Mouse (Mus musculus) layer of hippocampus, adult 2 months (tissue): ENCODE results near the gene Nedd9. TPM values are rescaled to one million over a fixed set of nuclear protein-coding genes. Genes with fewer than 3 reads are reported as not detected.

Experiments
- DNase-seq, 2 experiments: peaks; one replicate each; pipeline ENCODE4 v3.0.0; 2022; ENCODE audit warnings: low spot score in 2 of 2
- H3K27ac ChIP-seq: fragments of 200-600 bp; 2 replicates; pipeline ENCODE4 v1.8.1; 2022
- H3K4me3 ChIP-seq: fragments of 200-600 bp; 2 replicates; pipeline ENCODE4 v1.8.1; 2022; ENCODE audit warnings: mild to moderate bottlenecking
- CTCF ChIP-seq: fragments of 200-600 bp; conservative IDR thresholded peaks from 2 replicates; pipeline ENCODE4 v1.8.1; 2022; ENCODE audit warnings: antibody characterized with exemption, mild to moderate bottlenecking, moderate library complexity
- total RNA-seq, 2 experiments: library from RNA; stranded (reverse); gene quantifications; 2 replicates each; pipeline ENCODE4 v1.2.3; 2021

Gene Nedd9
- total RNA-seq, 2 experiments from 2014 or later = 12.4 to 14.1 TPM

- Histone ChIP-seq H3K27ac (no peak overlapping the region), H3K4me3 (no peak overlapping the region)
- DNase-seq = no peak
- no peak for TF ChIP-seq CTCF
Measured at GRCm38 (mm10) chr13:41331671-41332340, 155.4 kb downstream of the Nedd9 start.

- DNase-seq = no peak
- H3K27ac ChIP-seq = no peak overlapping the region
- H3K4me3 ChIP-seq = no peak overlapping the region
- no peak for TF ChIP-seq CTCF
Measured at GRCm38 (mm10) chr13:41330589-41331345, 156.4 kb downstream of the Nedd9 start.

GRCm38 (mm10) chr13:41330051-41330450, 157.1 kb downstream of the Nedd9 start:
- H3K4me3 ChIP-seq = no peak overlapping the region
- DNase-seq = no peak
- H3K27ac ChIP-seq = no peak overlapping the region
- TF ChIP-seq CTCF = no peak

DNA sequence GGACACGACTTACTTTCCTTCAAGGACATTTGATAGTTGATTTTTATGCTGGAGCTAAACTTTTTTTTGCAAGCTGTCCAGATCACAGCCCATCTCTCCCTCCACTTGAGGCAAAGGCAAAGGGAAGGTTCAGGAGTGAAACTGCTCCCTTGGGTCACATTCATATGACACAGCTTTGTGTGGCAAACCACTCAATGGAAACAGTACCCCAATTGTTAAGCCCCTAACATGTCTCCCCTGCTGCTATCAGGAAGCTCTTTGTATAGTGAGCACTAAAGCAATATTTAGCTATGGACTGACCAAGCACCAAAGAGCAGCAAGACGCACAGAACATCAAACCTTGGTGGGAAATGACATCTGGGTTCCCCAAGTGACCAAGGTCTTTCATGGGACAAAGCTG, 158.7 kb downstream of the Nedd9 start:
- H3K27ac ChIP-seq = peak overlapping the region; percentile 59; the same call in 1 of the 2 replicates
- no peak for TF ChIP-seq CTCF
- DNase-seq = no peak
- H3K4me3 ChIP-seq = no peak overlapping the region

DNA sequence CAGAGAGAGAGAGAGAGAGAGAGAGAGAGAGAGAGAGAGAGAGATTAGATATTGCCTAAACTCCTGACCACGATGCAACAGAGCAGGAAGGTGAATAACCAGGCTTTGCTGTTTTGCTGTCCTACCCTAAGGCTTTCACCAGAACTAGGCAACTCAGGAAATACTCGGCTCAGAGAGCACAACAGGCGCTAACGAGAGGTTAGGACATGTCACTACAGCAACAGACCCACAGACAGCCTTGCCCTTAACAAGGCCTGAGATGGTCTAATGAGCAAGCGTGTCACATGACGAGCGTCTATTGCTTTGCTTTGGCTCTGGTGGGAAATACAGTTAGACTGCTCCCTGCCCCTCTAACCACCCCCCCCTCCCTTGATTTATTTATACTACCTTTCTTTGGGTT, 159.6 kb downstream of the Nedd9 start:
- no peak for TF ChIP-seq CTCF
- H3K4me3 ChIP-seq = no peak overlapping the region
- H3K27ac ChIP-seq = no peak overlapping the region

DNA sequence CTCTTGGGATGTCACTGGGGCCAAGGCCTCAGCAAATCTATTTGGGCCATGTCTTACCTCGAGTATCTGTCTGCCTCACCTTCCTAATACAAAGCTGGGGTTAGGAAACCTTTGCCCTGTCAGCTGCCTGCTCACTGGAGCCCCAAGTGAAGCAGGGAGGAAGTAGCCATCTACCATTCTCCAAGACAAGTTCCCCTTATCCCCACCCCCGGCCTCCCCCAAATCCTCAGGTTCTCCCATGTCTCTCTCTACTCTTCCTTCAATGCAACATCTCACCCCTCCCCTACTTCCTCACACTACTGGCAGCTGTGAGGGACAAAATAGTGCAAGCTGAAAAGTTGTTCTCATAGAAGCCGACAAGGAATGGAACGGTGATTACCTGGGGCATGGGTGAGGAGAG, 161.0 kb downstream of the Nedd9 start:
- TF ChIP-seq CTCF = no peak
- no peak overlapping the region for H3K27ac ChIP-seq
- no peak for DNase-seq

More for the DNA sequence above, 159.6 kb downstream of the Nedd9 start:
- DNase-seq = no peak

GRCm38 (mm10) chr13:41325346-41325745, 161.8 kb downstream of the Nedd9 start:
- Histone ChIP-seq H3K4me3 (no peak overlapping the region), H3K27ac (no peak overlapping the region)
- TF ChIP-seq CTCF = no peak
- DNase-seq = no peak

More for the DNA sequence above, 161.0 kb downstream of the Nedd9 start:
- no peak overlapping the region for H3K4me3 ChIP-seq

DNA sequence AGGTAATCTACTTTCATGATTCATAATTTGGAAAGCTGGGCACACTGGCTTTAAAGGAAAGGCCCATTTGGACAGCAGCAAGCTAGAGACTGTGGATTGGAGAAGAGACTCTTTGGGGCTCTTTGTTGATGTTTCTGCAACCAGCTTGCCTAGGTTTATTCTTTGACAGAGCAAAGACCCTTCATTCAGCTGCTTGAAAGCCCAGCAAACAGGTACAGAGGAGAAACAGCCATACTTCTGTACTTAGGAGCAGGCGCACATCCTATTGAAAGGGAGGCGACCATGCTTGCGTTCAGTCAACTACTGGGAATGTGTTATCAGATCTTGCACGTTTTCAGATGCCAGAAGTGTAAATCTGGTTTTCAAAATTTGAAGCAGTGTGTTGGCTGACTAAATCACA, 162.5 kb downstream of the Nedd9 start:
- no peak for DNase-seq
- H3K27ac ChIP-seq = no peak overlapping the region
- H3K4me3 ChIP-seq = no peak overlapping the region
- no peak for TF ChIP-seq CTCF

- TF ChIP-seq CTCF = no peak
- no peak for DNase-seq
- peak overlapping the region; percentile 49; the same call in 1 of the 2 replicates for H3K27ac ChIP-seq
- H3K4me3 ChIP-seq = no peak overlapping the region; the same call in 1 of the 2 replicates
Measured at GRCm38 (mm10) chr13:41321433-41321832, 165.7 kb downstream of the Nedd9 start.

DNA sequence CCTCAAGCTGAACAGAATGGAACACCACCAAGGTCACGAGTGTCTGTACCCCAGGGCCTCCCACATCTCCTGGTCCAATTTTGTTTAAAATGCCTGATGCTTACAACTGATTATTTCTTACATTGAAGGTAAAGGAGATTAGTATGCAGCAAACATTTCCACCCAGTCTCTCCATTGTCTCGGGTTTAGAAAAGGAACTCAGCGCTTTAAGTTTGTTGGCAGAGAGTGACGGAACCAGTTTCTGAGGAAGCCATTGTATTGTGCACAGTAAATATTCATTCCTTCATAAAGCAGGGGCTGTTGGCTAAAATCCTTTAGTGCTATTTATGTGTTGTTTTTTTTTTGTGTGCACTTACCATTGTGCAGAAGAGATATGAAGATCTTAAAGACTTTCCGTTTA, 166.4 kb downstream of the Nedd9 start:
- no peak for DNase-seq
- peak overlapping the region; percentile 49; the same call in 1 of the 2 replicates for H3K27ac ChIP-seq
- TF ChIP-seq CTCF = no peak
- H3K4me3 ChIP-seq = no peak overlapping the region

- DNase-seq = peak; percentile 77 to 88
- TF ChIP-seq CTCF = peak; percentile 91
Measured at GRCm38 (mm10) chr13:41302716-41303115, 184.4 kb downstream of the Nedd9 start.

DNA sequence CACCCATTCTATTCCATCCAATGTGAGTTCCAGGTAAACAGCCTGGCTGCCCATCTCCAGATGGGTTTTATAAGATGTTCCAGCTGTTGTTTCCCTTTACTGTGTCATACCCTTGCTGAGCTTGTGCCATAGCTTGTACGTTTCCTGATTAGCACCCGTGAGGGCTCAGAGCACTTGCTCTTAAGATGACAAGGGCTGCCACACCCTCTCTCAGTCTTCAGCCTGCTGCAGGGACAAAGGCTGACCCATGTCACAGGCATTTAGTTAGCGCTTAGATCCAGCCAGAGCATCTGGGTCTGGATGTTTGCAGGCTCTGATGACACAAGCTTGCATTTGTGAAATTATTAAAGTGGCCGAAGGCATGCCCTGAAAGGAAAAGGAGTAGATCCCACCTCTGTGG, 187.1 kb downstream of the Nedd9 start:
- TF ChIP-seq CTCF = no peak
- Histone ChIP-seq H3K27ac (no peak overlapping the region), H3K4me3 (no peak overlapping the region)
- DNase-seq = no peak

More at GRCm38 (mm10) chr13:41302716-41303115, 184.4 kb downstream of the Nedd9 start:
- Histone ChIP-seq H3K4me3 (no peak overlapping the region), H3K27ac (no peak overlapping the region)

DNA sequence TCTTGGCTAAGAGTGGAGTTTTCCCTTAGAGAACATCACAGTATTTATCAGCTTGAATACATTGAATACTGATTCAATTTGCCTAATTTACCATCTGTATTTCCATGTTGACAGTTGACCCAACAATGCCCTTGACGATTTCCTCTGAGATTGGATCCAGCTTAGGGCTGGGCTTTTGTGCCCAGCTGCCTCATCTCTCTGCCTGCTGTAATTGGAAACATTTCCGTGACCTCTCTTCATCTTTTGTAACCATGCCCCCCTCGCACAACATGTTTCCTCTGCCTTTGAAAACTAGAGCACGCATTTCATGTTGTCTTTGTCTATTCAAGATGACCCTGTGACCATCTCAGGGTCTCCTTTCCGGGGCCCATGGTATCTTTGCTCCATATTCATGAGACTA, 188.2 kb downstream of the Nedd9 start:
- no peak for DNase-seq

More for the DNA sequence above, 188.2 kb downstream of the Nedd9 start:
- Histone ChIP-seq H3K27ac (no peak overlapping the region), H3K4me3 (no peak overlapping the region)
- TF ChIP-seq CTCF = no peak
